Mouse (Mus musculus): ENCODE measurements around the gene Hist3h2a. TPM values are rescaled to one million over a fixed set of nuclear protein-coding genes. Genes with fewer than 3 reads are reported as not detected.
A peak's percentile ranks its signal among the peaks of the same experiment; 100 is the strongest.

The Hist3h2a gene
- polyA plus RNA-seq, 1 experiment from 2014 or later = 94.9 TPM

- DNase-seq (ENCODE audit: low spot score) = no peak
- no peak for ATAC-seq (ENCODE audit: low FRiP score)
- no peak overlapping the region for H3K27ac ChIP-seq
- peaks cover 22% of the 10 kb centered on the region for H3K4me1 ChIP-seq (replicated peaks; ENCODE audit: control insufficient read depth, insufficient read depth, low read length)
- WGBS = 91% methylated on average over 3 of the region's 3 CpGs
- no peak overlapping the region for H3K9ac ChIP-seq
- no peak overlapping the region for H3K4me3 ChIP-seq (replicated peaks; ENCODE audit: low read length)
- H3K36me3 ChIP-seq (replicated peaks; ENCODE audit: control insufficient read depth, insufficient read depth) = peaks cover 6% of the 10 kb centered on the region
- H3K9me3 ChIP-seq (ENCODE audit: control insufficient read depth, low read length) = no peaks in the 10 kb centered on the region
- H3K27me3 ChIP-seq (ENCODE audit: control insufficient read depth, insufficient read depth, low read length) = no peaks in the 10 kb centered on the region
- H3K4me2 ChIP-seq (replicated peaks) = no peak overlapping the region
Observed at GRCm38 (mm10) chr11:58974414-58974813, 19.9 kb downstream of the Hist3h2a start.

- Histone ChIP-seq H3K4me1 (replicated peaks; ENCODE audit: control insufficient read depth, insufficient read depth, low read length) (peaks cover 41% of the 10 kb centered on the region), H3K9me3 (ENCODE audit: control insufficient read depth, low read length) (no peaks in the 10 kb centered on the region), H3K4me3 (replicated peaks; ENCODE audit: low read length) (peak overlapping the region; percentile 98), H3K4me2 (replicated peaks) (peak overlapping the region; percentile 100), H3K36me3 (replicated peaks; ENCODE audit: control insufficient read depth, insufficient read depth) (peaks cover 2% of the 10 kb centered on the region), H3K27me3 (ENCODE audit: control insufficient read depth, insufficient read depth, low read length) (no peaks in the 10 kb centered on the region), H3K9ac (peak overlapping the region; percentile 94), H3K27ac (peak overlapping the region; percentile 72)
- under 1% methylated on average over 29 of the region's 29 CpGs for WGBS
- DNase-seq (ENCODE audit: low spot score) (peak; percentile 24), ATAC-seq (ENCODE audit: low FRiP score) (no peak)
Observed at GRCm38 (mm10) chr11:58977150-58977549, 22.7 kb downstream of the Hist3h2a start.

- Histone ChIP-seq H3K27me3 (ENCODE audit: control insufficient read depth, insufficient read depth, low read length) (no peaks in the 10 kb centered on the region), H3K4me3 (replicated peaks; ENCODE audit: low read length) (peak overlapping the region; percentile 98), H3K4me1 (replicated peaks; ENCODE audit: control insufficient read depth, insufficient read depth, low read length) (peaks cover 41% of the 10 kb centered on the region), H3K9me3 (ENCODE audit: control insufficient read depth, low read length) (no peaks in the 10 kb centered on the region), H3K36me3 (replicated peaks; ENCODE audit: control insufficient read depth, insufficient read depth) (peaks cover 7% of the 10 kb centered on the region), H3K4me2 (replicated peaks) (peak overlapping the region; percentile 100), H3K9ac (peak overlapping the region; percentile 94), H3K27ac (peak overlapping the region; percentile 72)
- WGBS = under 1% methylated on average over 21 of the region's 21 CpGs
- DNase-seq (ENCODE audit: low spot score) = no peak
- ATAC-seq (ENCODE audit: low FRiP score) = peak; percentile 39
Observed at GRCm38 (mm10) chr11:58977607-58978026, 23.1 kb downstream of the Hist3h2a start.

- peaks cover 41% of the 10 kb centered on the region for H3K4me1 ChIP-seq (replicated peaks; ENCODE audit: control insufficient read depth, insufficient read depth, low read length)
- under 1% methylated on average over 64 of the region's 64 CpGs for WGBS
- peak within 1 kb of the TSS; percentile 100 for H3K4me2 ChIP-seq (replicated peaks)
- ATAC-seq (ENCODE audit: low FRiP score) (peak; percentile 81), DNase-seq (ENCODE audit: low spot score) (peak; percentile 80)
- peak within 1 kb of the TSS; percentile 72 for H3K27ac ChIP-seq
- no peaks in the 10 kb centered on the region for H3K9me3 ChIP-seq (ENCODE audit: control insufficient read depth, low read length)
- H3K36me3 ChIP-seq (replicated peaks; ENCODE audit: control insufficient read depth, insufficient read depth) = peaks cover 12% of the 10 kb centered on the region
- H3K9ac ChIP-seq = peak within 1 kb of the TSS; percentile 94
- peak within 1 kb of the TSS; percentile 98 for H3K4me3 ChIP-seq (replicated peaks; ENCODE audit: low read length)
- no peaks in the 10 kb centered on the region for H3K27me3 ChIP-seq (ENCODE audit: control insufficient read depth, insufficient read depth, low read length)
Observed at GRCm38 (mm10) chr11:58978027-58978705, 23.7 kb downstream of the Hist3h2a start, which contains the start of gene Trim11. Trim11 (plus strand) TSS chr11:58978093.

GRCm38 (mm10) chr11:58978706-58979030 is 24.2 kb downstream of the Hist3h2a start:
- no peak for DNase-seq (ENCODE audit: low spot score)
- Histone ChIP-seq H3K27ac (no peak overlapping the region), H3K27me3 (ENCODE audit: control insufficient read depth, insufficient read depth, low read length) (no peaks in the 10 kb centered on the region), H3K9me3 (ENCODE audit: control insufficient read depth, low read length) (no peaks in the 10 kb centered on the region), H3K4me1 (replicated peaks; ENCODE audit: control insufficient read depth, insufficient read depth, low read length) (peaks cover 41% of the 10 kb centered on the region), H3K36me3 (replicated peaks; ENCODE audit: control insufficient read depth, insufficient read depth) (peaks cover 14% of the 10 kb centered on the region), H3K9ac (peak overlapping the region; percentile 94), H3K4me3 (replicated peaks; ENCODE audit: low read length) (peak overlapping the region; percentile 98), H3K4me2 (replicated peaks) (peak overlapping the region; percentile 100)
- WGBS = 3% methylated on average over 5 of the region's 5 CpGs
- ATAC-seq (ENCODE audit: low FRiP score) = no peak

- no peak for DNase-seq (ENCODE audit: low spot score)
- no peak overlapping the region for H3K27ac ChIP-seq
- peak overlapping the region; percentile 100 for H3K4me2 ChIP-seq (replicated peaks)
- no peak for ATAC-seq (ENCODE audit: low FRiP score)
- no peaks in the 10 kb centered on the region for H3K9me3 ChIP-seq (ENCODE audit: control insufficient read depth, low read length)
- H3K27me3 ChIP-seq (ENCODE audit: control insufficient read depth, insufficient read depth, low read length) = no peaks in the 10 kb centered on the region
- peak overlapping the region; percentile 94 for H3K9ac ChIP-seq
- H3K4me1 ChIP-seq (replicated peaks; ENCODE audit: control insufficient read depth, insufficient read depth, low read length) = peaks cover 41% of the 10 kb centered on the region
- H3K4me3 ChIP-seq (replicated peaks; ENCODE audit: low read length) = peak overlapping the region; percentile 98
- peaks cover 19% of the 10 kb centered on the region for H3K36me3 ChIP-seq (replicated peaks; ENCODE audit: control insufficient read depth, insufficient read depth)
- 75% methylated on average over 3 of the region's 3 CpGs for WGBS
Observed at GRCm38 (mm10) chr11:58979183-58979582, 24.7 kb downstream of the Hist3h2a start.

- no peak overlapping the region for H3K27ac ChIP-seq
- no peaks in the 10 kb centered on the region for H3K9me3 ChIP-seq (ENCODE audit: control insufficient read depth, low read length)
- H3K4me3 ChIP-seq (replicated peaks; ENCODE audit: low read length) = peak overlapping the region; percentile 98; the same call in 1 of the 2 replicates
- peak overlapping the region; percentile 100 for H3K4me2 ChIP-seq (replicated peaks)
- DNase-seq (ENCODE audit: low spot score) = no peak
- peaks cover 41% of the 10 kb centered on the region for H3K4me1 ChIP-seq (replicated peaks; ENCODE audit: control insufficient read depth, insufficient read depth, low read length)
- no peak for ATAC-seq (ENCODE audit: low FRiP score)
- WGBS = 80% methylated on average over 7 of the region's 7 CpGs
- peak overlapping the region; percentile 94 for H3K9ac ChIP-seq
- H3K27me3 ChIP-seq (ENCODE audit: control insufficient read depth, insufficient read depth, low read length) = no peaks in the 10 kb centered on the region
- H3K36me3 ChIP-seq (replicated peaks; ENCODE audit: control insufficient read depth, insufficient read depth) = peaks cover 21% of the 10 kb centered on the region
Observed at GRCm38 (mm10) chr11:58979661-58980060, 25.2 kb downstream of the Hist3h2a start.

- ATAC-seq (ENCODE audit: low FRiP score) = no peak
- H3K9ac ChIP-seq = no peak overlapping the region
- H3K4me1 ChIP-seq (replicated peaks; ENCODE audit: control insufficient read depth, insufficient read depth, low read length) = peaks cover 40% of the 10 kb centered on the region
- H3K36me3 ChIP-seq (replicated peaks; ENCODE audit: control insufficient read depth, insufficient read depth) = peaks cover 29% of the 10 kb centered on the region
- no peak overlapping the region for H3K4me3 ChIP-seq (replicated peaks; ENCODE audit: low read length)
- no peaks in the 10 kb centered on the region for H3K9me3 ChIP-seq (ENCODE audit: control insufficient read depth, low read length)
- peak overlapping the region; percentile 18 for H3K4me2 ChIP-seq (replicated peaks)
- no peaks in the 10 kb centered on the region for H3K27me3 ChIP-seq (ENCODE audit: control insufficient read depth, insufficient read depth, low read length)
- WGBS = 75% methylated on average over 5 of the region's 5 CpGs
- DNase-seq (ENCODE audit: low spot score) = no peak
- no peak overlapping the region for H3K27ac ChIP-seq
Observed at GRCm38 (mm10) chr11:58980381-58980990, 26.0 kb downstream of the Hist3h2a start.

- Histone ChIP-seq H3K36me3 (replicated peaks; ENCODE audit: control insufficient read depth, insufficient read depth) (peaks cover 43% of the 10 kb centered on the region), H3K4me2 (replicated peaks) (no peak overlapping the region), H3K4me3 (replicated peaks; ENCODE audit: low read length) (no peak overlapping the region), H3K27me3 (ENCODE audit: control insufficient read depth, insufficient read depth, low read length) (no peaks in the 10 kb centered on the region), H3K9me3 (ENCODE audit: control insufficient read depth, low read length) (no peaks in the 10 kb centered on the region), H3K27ac (no peak overlapping the region), H3K9ac (no peak overlapping the region), H3K4me1 (replicated peaks; ENCODE audit: control insufficient read depth, insufficient read depth, low read length) (peaks cover 31% of the 10 kb centered on the region)
- 56% methylated on average over 14 of the region's 14 CpGs for WGBS
- DNase-seq (ENCODE audit: low spot score) (peak; percentile 55), ATAC-seq (ENCODE audit: low FRiP score) (no peak)
Observed at GRCm38 (mm10) chr11:58981541-58982447, 27.3 kb downstream of the Hist3h2a start.

Measured in hindbrain, embryonic 14.5 days (tissue).